Mouse (Mus musculus): ENCODE data around the gene Rnf113a2.

DNA sequence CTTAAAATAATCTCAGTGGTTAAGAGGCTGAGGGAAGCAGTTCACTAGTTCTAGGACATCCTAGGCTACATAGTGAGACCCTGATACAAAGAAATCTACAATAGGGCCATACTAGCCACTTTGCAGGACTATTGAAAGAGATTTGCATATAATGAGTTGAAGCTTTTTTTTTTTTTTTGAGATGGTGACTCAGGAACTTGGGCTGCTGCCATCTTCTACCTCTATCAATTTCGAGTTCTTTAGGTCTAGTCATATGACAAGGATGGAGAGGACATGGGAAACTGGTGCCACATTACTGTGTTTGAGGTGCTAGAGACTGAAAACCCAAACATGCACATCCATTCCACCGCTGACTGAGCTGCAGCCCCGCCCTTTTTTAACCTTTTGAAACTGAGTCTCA lies 7.0 kb downstream of the Rnf113a2 start:
- TF ChIP-seq POLR2A (IDR thresholded peaks at IDR 0.05; ENCODE audit: low read depth, low read length) (no peak), CTCF (IDR thresholded peaks at IDR 0.05; ENCODE audit: borderline replicate concordance, insufficient read depth, low read length) (no peak)

Measured in embryonic fibroblast, embryonic 13.5 days (primary cell).